Mouse (Mus musculus) WW6 (cell line): Measurements from ENCODE around the gene Hrg.
"Not testable (repeated sequence)": the region's sequence is repeated elsewhere in the genome, so short reads cannot be mapped to it uniquely, and the experiment has no call there.

Source experiments
- DNase-seq: peaks from one replicate; pipeline ENCODE4 v3.0.0-alpha.2; 2013; ENCODE audit warnings: low read depth, low spot score

Gene Hrg

DNA sequence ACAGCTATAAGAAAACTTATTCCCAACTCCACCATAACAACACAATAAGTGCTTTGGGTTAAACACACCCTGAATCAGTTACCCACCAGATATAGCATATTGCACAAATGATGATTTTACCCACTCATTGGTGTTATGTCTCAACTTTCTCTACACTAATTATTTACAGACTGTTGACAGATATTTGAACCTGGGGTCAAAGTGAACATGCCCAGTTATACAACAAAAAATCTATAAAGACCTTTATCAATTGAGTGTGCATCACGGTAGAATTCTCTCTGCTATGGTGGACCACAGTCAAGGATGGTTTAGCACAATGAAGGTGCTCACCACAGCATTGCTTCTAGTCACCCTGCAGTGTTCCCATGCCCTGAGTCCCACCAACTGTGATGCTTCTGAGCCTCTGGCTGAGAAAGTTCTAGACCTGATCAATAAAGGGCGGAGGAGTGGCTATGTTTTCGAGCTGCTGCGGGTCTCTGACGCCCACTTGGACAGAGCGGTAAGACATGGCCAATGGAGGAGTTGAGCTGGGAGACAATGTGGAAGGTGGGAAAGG is at the start of gene Hrg:
Gene Hrg, plus strand, starts transcription at position 233 of the 556 bp plus-strand sequence.
- DNase-seq: no peak

- no peak for DNase-seq
Observed at GRCm38 (mm10) chr16:22901326-22901725, 49.5 kb upstream of the Hrg start.

DNA sequence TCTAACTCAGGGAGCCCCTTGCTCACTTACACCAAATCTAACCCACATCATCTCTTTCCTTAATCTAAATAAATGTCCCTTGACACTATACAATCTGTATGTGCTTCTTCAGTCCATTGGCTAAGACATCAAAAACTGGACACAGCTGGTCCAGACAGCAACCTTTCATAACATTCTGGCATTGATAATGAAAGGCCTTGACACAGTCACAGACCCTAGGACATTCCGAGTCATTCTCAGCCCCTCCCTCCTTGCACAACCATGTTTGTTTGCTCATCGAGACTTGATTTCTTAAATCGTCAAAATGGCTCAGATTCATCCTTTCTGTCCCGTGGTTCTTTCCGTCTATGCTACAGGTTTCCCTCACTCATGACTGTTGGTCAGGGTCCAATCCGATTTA is 41.6 kb upstream of the Hrg start:
- DNase-seq: no peak

DNA sequence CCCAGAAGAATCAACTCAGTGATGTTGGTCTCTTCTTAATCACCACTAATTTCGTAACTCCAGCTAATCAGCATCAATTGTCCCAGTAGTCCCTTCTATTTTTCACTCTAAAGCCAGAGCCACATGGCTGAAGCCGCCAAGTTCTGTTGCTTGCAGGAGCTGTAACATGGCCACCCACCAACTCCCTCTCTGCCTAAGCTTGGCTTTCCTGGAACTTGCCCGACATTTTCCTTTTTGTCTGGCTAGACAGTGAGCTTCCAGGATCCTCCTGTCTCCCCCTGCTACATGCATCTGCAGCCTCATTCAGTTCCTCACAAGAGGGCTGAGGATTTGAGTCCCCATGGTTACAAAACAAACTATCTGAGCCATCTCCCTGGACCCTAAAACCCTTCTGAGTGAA is 38.9 kb upstream of the Hrg start:
- DNase-seq: no peak

DNA sequence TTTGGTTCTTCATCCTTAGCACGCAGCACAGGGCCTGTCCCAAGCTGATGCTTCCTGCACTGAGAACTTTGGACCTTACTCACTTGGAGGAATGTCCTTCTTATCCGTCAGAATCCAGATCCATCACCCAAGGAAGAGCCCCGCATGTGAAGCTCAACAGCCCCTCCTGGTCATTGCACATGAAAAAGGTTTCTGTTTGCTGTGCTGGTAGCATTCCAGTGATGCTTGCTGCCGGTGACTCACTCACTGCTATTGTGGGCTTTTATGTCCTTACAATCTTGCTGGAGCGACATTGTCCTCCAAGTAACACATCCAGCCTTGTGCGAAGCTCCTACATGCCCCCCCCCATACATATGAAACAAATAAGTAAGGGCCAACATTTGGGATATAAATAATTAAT is 38.0 kb upstream of the Hrg start:
- DNase-seq: no peak

DNA sequence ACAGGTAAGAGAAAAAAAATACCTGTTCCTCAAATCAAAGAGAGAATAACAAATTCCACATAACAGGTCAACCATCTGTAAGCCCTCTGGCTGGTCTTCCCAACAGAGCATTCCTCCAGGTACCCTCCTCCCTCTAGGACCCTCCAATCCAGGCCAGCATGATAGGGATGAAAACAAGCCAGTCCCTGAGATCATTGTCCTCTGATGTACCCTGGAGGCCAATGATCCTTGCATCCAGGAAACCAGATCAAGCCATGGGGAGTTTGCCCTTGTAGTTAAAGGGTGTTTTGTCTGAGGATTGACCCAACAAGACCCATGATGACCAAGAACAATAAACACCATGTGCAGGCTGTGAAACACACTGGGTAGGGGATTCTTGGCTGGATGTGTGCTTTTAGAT is 36.6 kb upstream of the Hrg start:
- no peak for DNase-seq

- DNase-seq: no peak
Observed at GRCm38 (mm10) chr16:22918034-22918433, 32.8 kb upstream of the Hrg start, which contains the start of gene Fetub. Gene Fetub, plus strand, starts transcription at chr16:22918334.

DNA sequence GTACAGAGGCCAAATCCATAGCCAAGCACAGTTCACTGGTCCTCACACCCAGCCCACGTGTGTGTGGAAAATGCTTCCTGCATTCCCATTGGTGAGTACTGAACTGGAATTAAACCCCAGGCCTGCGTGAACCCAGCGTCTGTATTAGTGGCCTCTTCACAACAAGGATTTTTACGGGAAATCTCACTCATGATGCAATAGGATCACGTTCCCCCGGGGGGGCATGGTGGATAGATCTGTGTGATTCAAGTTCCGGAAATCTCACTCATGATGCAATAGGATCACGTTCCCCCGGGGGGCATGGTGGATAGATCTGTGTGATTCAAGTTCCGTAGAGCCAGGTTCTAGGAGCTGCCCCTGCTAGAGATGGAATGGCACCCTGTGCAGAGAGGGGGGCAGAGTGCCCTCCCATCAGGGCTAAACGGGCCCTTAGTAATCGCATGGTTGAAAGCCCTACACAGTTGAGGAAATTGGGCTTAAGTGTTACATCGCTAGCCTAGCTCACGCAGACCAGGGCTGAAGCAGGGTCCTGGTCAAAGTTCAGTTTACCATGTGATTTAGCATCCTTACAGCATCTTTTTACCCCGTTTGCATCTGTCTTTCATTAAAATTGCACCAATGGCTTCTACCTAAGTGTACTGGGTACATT is 32.1 kb upstream of the Hrg start:
- DNase-seq: no peak

GRCm38 (mm10) chr16:22919971-22920854 is 30.7 kb upstream of the Hrg start:
- peak; percentile 49 for DNase-seq

DNA sequence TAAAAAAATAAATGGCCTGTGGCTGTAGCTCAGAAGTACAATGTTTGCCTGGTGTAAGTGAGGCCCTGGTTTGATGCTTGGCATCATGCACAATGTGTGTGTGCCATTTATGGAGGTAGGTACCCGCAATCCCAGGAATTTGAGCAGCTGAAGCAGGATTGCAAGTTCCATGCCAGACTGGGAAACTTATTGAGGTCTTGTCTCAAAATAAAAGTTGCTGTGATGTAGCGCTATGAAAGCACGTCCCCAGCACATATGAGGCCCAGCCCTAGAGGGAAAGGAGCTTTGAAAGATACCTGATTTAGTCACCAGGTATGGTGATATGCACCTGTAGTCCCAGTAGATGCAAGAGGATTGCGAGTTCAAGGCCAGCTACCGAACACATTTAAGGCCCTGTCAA is 29.1 kb upstream of the Hrg start:
- no peak for DNase-seq

DNA sequence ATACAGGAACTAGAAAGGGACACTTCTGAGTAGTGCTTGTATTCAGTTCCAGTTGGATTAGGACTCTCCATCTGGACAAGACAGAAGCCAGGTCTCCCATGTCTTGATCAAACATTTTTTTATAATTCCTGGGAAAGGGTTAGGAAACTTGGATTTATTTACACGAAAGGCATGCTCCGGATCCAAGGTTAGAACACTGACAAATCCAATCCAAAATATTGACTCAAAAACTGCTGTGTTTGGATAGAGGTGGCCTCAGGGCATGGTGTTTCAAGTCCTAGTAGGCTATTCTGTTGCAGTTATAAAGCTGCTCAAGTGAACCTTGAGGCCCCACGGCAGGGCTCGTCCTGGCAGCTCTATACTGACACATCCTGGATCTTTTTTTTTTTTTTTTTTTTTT is 28.4 kb upstream of the Hrg start:
- no peak for DNase-seq

DNA sequence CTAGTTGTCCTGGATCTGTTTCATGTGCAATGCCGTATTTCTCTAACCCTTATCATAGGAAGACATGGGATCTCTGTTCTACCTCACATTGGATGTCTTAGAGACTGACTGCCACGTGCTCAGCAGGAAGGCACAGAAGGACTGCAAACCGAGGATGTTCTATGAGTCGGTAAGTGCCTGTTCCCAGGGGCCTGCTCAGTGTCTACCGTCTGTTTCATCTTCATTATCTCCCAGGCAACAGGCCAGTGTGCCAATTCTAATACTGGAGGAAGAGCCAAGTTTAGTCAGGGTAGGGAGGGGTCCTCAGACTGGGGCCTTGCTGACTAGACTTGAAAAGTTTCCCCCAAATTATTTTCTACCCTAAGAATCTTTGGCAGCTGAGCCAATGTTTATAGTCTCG is 21.3 kb upstream of the Hrg start:
- DNase-seq: no peak

DNA sequence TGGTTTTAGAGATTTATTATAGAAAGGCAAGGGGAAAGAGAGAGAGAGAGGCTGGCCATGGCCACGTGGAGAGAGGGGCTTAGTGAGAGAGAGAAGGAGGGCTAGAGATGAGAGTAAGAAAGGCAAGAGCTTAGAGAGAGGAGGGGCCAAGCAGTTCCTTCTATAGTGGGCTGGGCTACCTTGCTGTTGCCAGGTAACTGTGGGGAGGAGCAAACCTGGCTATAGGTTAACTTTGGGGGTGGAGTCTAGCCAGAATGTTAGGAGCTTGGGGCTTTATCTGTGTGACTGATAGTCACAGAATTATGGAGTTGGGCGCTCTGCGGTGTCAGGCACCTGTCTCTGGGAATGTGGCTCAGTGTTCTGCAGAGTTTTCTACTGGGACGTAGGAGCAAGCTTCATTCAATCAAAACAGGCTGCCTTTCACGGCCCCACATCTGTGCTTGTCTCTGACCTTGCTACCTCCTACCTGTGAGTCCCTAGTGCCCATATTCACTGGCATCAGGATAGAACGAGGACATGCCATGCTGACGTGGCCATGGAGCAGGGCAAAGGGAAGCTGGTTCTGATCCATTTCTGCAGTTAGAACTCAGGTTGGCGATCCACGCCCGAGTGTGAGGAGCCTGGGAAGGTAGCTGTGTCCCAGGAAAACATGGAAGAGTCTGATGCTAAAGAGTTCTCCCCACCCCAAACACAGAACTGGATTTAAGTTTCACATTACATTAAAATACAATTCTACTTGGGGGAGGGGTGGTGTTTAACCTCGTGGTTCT is 19.3 kb upstream of the Hrg start:
- no peak for DNase-seq

DNA sequence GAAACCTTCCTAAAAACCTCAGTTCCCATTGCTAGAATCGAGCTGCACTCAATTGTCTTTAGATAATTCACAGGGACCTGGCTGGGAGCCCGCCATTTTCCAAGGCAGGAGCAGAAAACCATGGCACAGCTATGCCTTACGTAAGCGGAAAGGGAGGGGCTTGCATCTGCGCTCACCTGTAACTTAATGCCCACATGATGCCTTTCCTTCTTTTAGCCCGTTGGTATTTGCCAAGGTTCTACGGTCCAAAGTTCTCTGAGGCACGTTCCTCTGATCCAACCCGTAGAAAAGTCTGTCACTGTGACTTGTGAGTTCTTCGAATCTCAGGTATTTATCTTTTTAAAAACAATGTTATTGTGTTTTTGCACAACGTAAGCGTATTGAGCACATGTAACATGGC is 13.2 kb upstream of the Hrg start:
- DNase-seq: no peak

DNA sequence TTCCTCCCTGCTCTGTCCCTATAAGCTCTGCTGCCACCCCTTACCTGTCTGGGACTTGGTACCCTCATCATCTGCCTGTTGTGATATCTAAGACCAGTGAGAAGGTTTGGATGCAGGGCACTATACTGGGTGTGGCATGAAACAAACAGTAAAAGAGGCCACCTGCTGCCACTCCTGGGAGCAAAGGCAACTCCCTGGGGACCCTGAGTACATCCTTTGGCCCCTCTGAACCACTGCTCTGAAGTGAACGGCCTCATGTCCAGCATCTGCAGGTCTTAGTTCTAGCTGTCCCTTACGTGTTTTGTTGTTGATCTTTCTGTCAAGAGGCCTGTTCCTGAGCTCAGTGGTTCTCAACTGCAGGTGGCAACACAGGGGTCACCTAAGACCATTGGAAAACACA is 12.3 kb upstream of the Hrg start:
- DNase-seq: no peak

DNA sequence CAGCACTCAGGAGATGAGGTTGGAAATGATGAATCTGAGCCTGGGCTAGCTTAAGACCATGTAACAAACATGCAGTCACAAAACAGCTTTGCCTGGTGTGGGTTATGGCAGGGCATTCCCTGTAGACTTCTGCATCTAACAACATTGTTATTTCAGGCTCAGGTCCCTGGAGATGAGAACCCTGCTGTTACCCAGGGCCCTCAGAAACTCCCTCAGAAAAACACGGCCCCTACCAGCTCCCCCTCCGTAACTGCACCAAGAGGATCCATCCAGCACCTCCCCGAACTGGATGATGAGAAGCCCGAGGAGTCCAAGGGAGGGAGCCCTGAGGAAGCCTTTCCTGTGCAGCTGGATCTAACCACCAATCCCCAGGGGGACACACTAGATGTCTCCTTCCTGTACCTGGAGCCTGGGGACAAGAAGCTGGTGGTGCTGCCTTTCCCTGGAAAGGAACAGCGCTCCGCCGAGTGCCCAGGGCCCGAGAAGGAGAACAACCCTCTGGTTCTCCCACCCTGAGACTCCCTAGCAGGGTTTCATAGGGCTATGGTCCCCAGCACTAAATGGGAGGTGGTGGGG is 11.7 kb upstream of the Hrg start:
- no peak for DNase-seq

GRCm38 (mm10) chr16:22941825-22942476 is 8.9 kb upstream of the Hrg start:
- not testable (repeated sequence) for DNase-seq

DNA sequence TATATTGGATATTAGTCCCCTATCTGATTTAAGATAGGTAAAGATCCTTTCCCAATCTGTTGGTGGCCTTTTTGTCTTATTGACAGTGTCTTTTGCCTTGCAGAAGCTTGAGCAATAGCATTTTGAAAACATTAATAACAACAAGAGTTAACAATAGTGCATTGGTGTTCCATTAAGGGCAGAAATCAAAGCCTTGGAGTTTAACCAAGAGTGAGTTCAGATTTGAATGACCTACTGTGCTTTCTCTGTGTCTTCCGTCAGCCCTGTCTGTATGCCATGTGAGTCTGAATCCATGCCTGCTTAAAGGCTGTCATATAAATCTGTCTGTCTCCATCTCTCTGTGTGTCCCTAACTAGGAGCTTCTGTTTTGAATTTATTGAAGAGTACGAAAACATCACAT is 3.5 kb upstream of the Hrg start:
- DNase-seq: no peak

- DNase-seq: no peak
Observed at GRCm38 (mm10) chr16:22953069-22953468, 2.2 kb downstream of the Hrg start.

- DNase-seq: peak; percentile 46
Observed at GRCm38 (mm10) chr16:22955397-22956084, 4.7 kb downstream of the Hrg start.

DNA sequence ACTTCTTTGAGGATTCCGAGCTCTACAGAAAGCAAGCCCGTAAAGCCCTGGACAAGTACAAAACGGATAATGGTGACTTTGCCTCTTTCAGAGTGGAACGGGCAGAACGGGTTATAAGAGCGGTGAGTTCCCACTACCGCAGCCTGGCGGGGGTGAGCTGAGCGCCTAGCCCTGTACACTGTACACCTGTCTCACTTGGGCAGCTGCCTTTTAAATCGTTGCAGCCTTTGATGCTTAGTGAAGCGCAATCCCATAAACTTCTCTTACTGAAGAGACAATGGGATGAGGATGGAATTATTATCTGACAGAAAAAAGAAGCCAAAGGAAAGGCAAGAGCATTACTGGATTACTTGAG is 5.2 kb downstream of the Hrg start:
- DNase-seq: no peak
